Comparison of ENCODE assay signal across 9 mouse cellular contexts in the genomic region with DNA sequence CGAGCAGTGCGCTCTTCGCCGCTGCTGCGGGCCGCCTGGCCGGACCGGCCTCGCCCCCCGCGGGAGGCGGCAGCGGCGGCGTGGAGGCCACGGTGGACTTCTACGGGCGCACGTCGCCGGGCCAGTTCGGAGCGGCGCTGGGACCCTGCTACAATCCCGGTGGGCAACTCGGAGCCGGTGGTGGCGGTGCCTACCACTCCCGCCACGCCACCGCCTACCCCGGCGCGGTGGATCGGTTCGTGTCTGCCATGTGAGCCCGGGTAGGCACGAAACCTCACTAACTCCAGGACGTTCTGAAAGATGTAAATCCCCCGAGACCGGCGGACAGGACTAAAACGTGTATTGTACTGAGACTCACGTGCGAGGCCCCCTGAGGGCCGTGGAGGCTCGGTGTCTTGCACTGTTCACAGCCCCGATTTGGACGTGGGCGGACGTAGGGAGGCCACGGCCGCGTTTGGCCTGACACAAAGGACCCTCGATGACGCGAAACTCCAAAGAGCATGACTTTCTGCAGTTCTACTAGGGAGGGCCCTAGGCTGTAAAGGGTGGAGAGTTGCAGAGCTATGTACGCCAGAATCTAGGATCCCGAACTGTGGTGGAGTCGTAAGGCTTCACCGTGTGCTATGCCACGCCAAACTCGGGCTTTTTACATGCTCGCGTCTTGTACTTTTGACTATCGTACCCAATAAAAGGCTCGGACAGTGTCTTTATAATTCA. TPM values are rescaled to one million over a fixed set of nuclear protein-coding genes. Genes with fewer than 3 reads are reported as not detected.
DNase-seq lines count a peak whose midpoint lies in the region; ATAC-seq and TF ChIP-seq lines count a peak whose summit lies in the region.
"Had no signal": no experiment of that assay in that cellular context is flagged by ENCODE, and none has a peak within 500 bp of the region (broad histone marks: within the 10 kb centered on the region; RNA-seq: fewer than 3 reads in every experiment).

No protein-coding gene starts in this region.

- peaks cover 92% of the 10 kb centered on the region for H3K27me3 ChIP-seq in heart, embryonic 12.5 days (replicated peaks)
- peaks cover 92% of the 10 kb centered on the region for H3K27me3 ChIP-seq in forebrain, postnatal 0 days (ENCODE audit: insufficient read depth, low read length)
- H3K27me3 ChIP-seq in midbrain, embryonic 10.5 days (ENCODE audit: low read depth, poor library complexity, severe bottlenecking): peaks cover 100% of the 10 kb centered on the region

- H3K4me1 ChIP-seq in heart, embryonic 12.5 days (replicated peaks): peaks cover 15% of the 10 kb centered on the region
- H3K4me1 ChIP-seq in forebrain, postnatal 0 days (ENCODE audit: insufficient read depth): no peaks in the 10 kb centered on the region
- peaks cover 34% of the 10 kb centered on the region for H3K4me1 ChIP-seq in midbrain, embryonic 10.5 days

- H3K27ac ChIP-seq in heart, embryonic 12.5 days (ENCODE audit: poor library complexity, severe bottlenecking): no peak overlapping the region
- H3K27ac ChIP-seq in forebrain, postnatal 0 days (ENCODE audit: low read depth, low read length): no peak overlapping the region
- no peak overlapping the region for H3K27ac ChIP-seq in midbrain, embryonic 10.5 days (replicated peaks)

- H3K9ac ChIP-seq in heart, embryonic 12.5 days: 0 out of 2 replicates have a peak overlapping the region, but pooled peaks have one; percentile 23
- H3K9ac ChIP-seq in forebrain, postnatal 0 days: no peak overlapping the region

- no peak for DNase-seq in heart, adult 8-10 months (ENCODE audit: low spot score)
- DNase-seq in ES-CJ7 (ENCODE audit: low read depth, low spot score): peak; percentile 41
- no peak for DNase-seq in forebrain, postnatal 0 days
- DNase-seq in midbrain, embryonic 10.5 days (ENCODE audit: low spot score): peak; percentile 43
- DNase-seq in frontal cortex, adult 2 months (ENCODE audit: extremely low spot score in 1 of 2, low spot score in 1 of 2): no peak
- no peak for DNase-seq in adrenal gland, adult 8-10 months
- no peak for DNase-seq in urinary bladder, postnatal 10 days (ENCODE audit: low spot score)

- no peak for TF ChIP-seq CTCF in forebrain, postnatal 0 days (IDR thresholded peaks at IDR 0.05; ENCODE audit: low read depth)

- H3K9me3 ChIP-seq in heart, embryonic 12.5 days (replicated peaks): no peaks in the 10 kb centered on the region
- no peaks in the 10 kb centered on the region for H3K9me3 ChIP-seq in forebrain, postnatal 0 days (ENCODE audit: low read length)
- H3K9me3 ChIP-seq in midbrain, embryonic 10.5 days (replicated peaks): no peaks in the 10 kb centered on the region

- no peak for ATAC-seq in heart, embryonic 12.5 days (ENCODE audit: insufficient number of reproducible peaks, low FRiP score)
- no peak for ATAC-seq in forebrain, postnatal 0 days

- H3K4me3 ChIP-seq in heart, embryonic 12.5 days: peak overlapping the region; percentile 41
- H3K4me3 ChIP-seq in forebrain, postnatal 0 days (ENCODE audit: low read depth, low read length): peak overlapping the region; percentile 42
- H3K4me3 ChIP-seq in midbrain, embryonic 10.5 days: peak overlapping the region; percentile 46

- WGBS in heart, embryonic 12.5 days: 4% methylated on average over 67 of the region's 67 CpGs
- WGBS in forebrain, postnatal 0 days: 3% methylated on average over 66 of the region's 67 CpGs
- 2% methylated on average over 67 of the region's 67 CpGs for WGBS in midbrain, embryonic 10.5 days

- no peaks in the 10 kb centered on the region for H3K36me3 ChIP-seq in heart, embryonic 12.5 days
- H3K36me3 ChIP-seq in forebrain, postnatal 0 days (ENCODE audit: insufficient read depth): no peaks in the 10 kb centered on the region
- no peaks in the 10 kb centered on the region for H3K36me3 ChIP-seq in midbrain, embryonic 10.5 days

- H3K4me2 ChIP-seq in heart, embryonic 12.5 days: peak overlapping the region; percentile 61; the same call in 1 of the 2 replicates
- H3K4me2 ChIP-seq in forebrain, postnatal 0 days (ENCODE audit: low read depth): 0 out of 2 replicates have a peak overlapping the region, but pooled peaks have one; percentile 47

RNA-seq across cellular contexts. Expression of a gene that starts 1.8 kb away (rescaled TPM):
- not detected in 2 replicates for polyA plus RNA-seq in heart, embryonic 12.5 days (2016; fragmentation: Nextera tagmentation; extraction: Ambion mirVana)
- not detected for total RNA-seq in heart, adult 8-10 months (2022)
- 0.05 TPM in 1 of 2 replicates, not detected in the other for total RNA-seq in forebrain, postnatal 0 days (2014; rRNA removed)
- polyA plus RNA-seq in forebrain, postnatal 0 days (2015; fragmentation: Nextera tagmentation; extraction: Ambion mirVana): not detected in 2 replicates
- polyA plus RNA-seq in midbrain, embryonic 10.5 days (2016; fragmentation: Nextera tagmentation; extraction: Ambion mirVana): 0.07 TPM in 1 of 2 replicates, not detected in the other
- polyA plus RNA-seq in frontal cortex, adult 2 months (2012; rRNA removed): not detected in 2 replicates
- total RNA-seq in adrenal gland, adult 8-10 months (2022): not detected
- total RNA-seq: hematopoietic stem cell, adult 5-6 weeks had no signal

RNA-seq across cellular contexts. Expression of a gene that starts 44.0 kb away (rescaled TPM):
- 8.3 and 8.7 TPM in 2 replicates for polyA plus RNA-seq in heart, embryonic 12.5 days (2016; fragmentation: Nextera tagmentation; extraction: Ambion mirVana)
- total RNA-seq in heart, adult 8-10 months (2022): 1 to 10 TPM; 2.1 to 3.7 (median 3.2) TPM
- total RNA-seq in forebrain, postnatal 0 days (2014; rRNA removed): 9.0 and 10.4 TPM in 2 replicates
- 6.5 and 6.7 TPM in 2 replicates for polyA plus RNA-seq in forebrain, postnatal 0 days (2015; fragmentation: Nextera tagmentation; extraction: Ambion mirVana)
- 10.7 and 12.9 TPM in 2 replicates for polyA plus RNA-seq in midbrain, embryonic 10.5 days (2016; fragmentation: Nextera tagmentation; extraction: Ambion mirVana)
- 5.3 and 6.6 TPM in 2 replicates for polyA plus RNA-seq in frontal cortex, adult 2 months (2012; rRNA removed)
- 1 to 10 TPM; 5.6 to 7.8 (median 6.7) TPM for total RNA-seq in adrenal gland, adult 8-10 months (2022)

Comparison
In these comparisons a context has a peak if more than half of its experiments do, and no peak if none do; other contexts are left out.
1. DNase-seq: peak in ES-CJ7 (single experiment) and midbrain, embryonic 10.5 days (single experiment); none in heart, adult 8-10 months (single experiment), forebrain, postnatal 0 days (single experiment), frontal cortex, adult 2 months (0 of 2), adrenal gland, adult 8-10 months (single experiment) and urinary bladder, postnatal 10 days (single experiment).
2. Peak in every context shown above with its lines, with median percentiles within 50 percentile points of each other: H3K4me3 ChIP-seq.